Mouse (Mus musculus) ES-Bruce4 (cell line): ENCODE results near the gene Frmd6. TPM values are rescaled to one million over a fixed set of nuclear protein-coding genes. Genes with fewer than 3 reads are reported as not detected.

Source experiments
- H3K27ac ChIP-seq: 2 replicates; pipeline ENCODE4 v1.5.1; 2012; ENCODE audit warnings: low read length, inconsistent platforms; ENCODE audit not compliant: insufficient read depth
- H3K27me3 ChIP-seq: 2 replicates; pipeline ENCODE4 v1.6.1; 2012; ENCODE audit warnings: mild to moderate bottlenecking, low read length, inconsistent platforms; ENCODE audit not compliant: control insufficient read depth, poor library complexity, insufficient read depth, severe bottlenecking
- H3K36me3 ChIP-seq: 2 replicates; pipeline ENCODE4 v1.6.1; 2012; ENCODE audit warnings: inconsistent platforms, mild to moderate bottlenecking, low read length, moderate library complexity; ENCODE audit not compliant: control insufficient read depth, poor library complexity, insufficient read depth, severe bottlenecking
- H3K4me1 ChIP-seq: one replicate; pipeline ENCODE4 v1.8.1; 2011; ENCODE audit warnings: low read length; ENCODE audit not compliant: control insufficient read depth, insufficient read depth
- H3K4me3 ChIP-seq: 2 replicates; pipeline ENCODE4 v1.5.1; 2011; ENCODE audit warnings: low read depth, mild to moderate bottlenecking, low read length
- H3K9ac ChIP-seq: 2 replicates; pipeline ENCODE4 v1.6.1; 2012; ENCODE audit warnings: low read depth, mild to moderate bottlenecking, inconsistent platforms; ENCODE audit not compliant: poor library complexity, severe bottlenecking
- H3K9me3 ChIP-seq: replicated peaks from 2 replicates; pipeline ENCODE4 v1.6.1; 2012; ENCODE audit warnings: mild to moderate bottlenecking, low read length, inconsistent platforms; ENCODE audit not compliant: control insufficient read depth, poor library complexity, insufficient read depth, severe bottlenecking
- CTCF ChIP-seq: IDR thresholded peaks from one replicate; pipeline ENCODE4 v1.8.1; 2011; ENCODE audit warnings: low read depth, low read length
- EP300 ChIP-seq: IDR thresholded peaks from 2 replicates; pipeline ENCODE4 v1.6.1; 2011; ENCODE audit warnings: low read depth, low read length; ENCODE audit not compliant: insufficient read depth
- POLR2A ChIP-seq: IDR thresholded peaks from one replicate; pipeline ENCODE4 v1.8.1; 2011; ENCODE audit warnings: low read length; ENCODE audit not compliant: insufficient read depth
- polyA plus RNA-seq: library from polyadenylated mRNA; stranded (reverse); fragments of >200 nt; gene quantifications from 2 replicates; pipeline ENCODE4 v1.2.4, GENCODE M21; 2011; ENCODE audit warnings: low read depth; ENCODE audit not compliant: missing spikeins, insufficient read depth, insufficient read length

Frmd6 gene
- polyA plus RNA-seq, 1 experiment = 30.5 TPM

- Histone ChIP-seq H3K36me3 (peaks cover 4% of the 10 kb centered on the region; the same call in 1 of the 2 replicates), H3K9me3 (no peaks in the 10 kb centered on the region), H3K4me1 (no peaks in the 10 kb centered on the region), H3K9ac (no peak overlapping the region), H3K27me3 (no peaks in the 10 kb centered on the region), H3K4me3 (no peak overlapping the region), H3K27ac (no peak overlapping the region)
- TF ChIP-seq CTCF = no peak
- no peak for TF ChIP-seq POLR2A
- no peak for TF ChIP-seq EP300
Measured at GRCm38 (mm10) chr12:70868988-70869291, 43.6 kb downstream of the Frmd6 start.

DNA sequence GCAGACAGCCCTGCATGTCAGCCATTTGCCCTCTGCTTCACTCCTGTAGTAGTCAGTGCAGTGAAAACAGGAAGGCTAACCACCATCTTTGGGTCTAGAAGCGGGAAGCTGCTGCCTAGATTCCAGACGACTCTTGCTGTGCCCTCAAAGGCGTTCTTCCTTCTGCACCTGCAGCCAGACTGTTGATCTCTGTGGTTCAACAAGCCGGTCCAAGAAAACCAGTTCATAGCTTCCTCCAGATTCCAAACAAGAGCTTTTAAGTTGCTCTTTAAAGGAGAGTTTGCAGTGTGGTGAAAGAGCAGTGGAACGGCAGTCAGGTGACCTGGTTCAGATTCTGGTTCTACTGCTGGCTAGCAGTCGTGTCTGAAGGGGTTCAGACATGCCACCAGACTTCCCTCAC is 48.2 kb downstream of the Frmd6 start:
- Histone ChIP-seq H3K27me3 (no peaks in the 10 kb centered on the region), H3K27ac (no peak overlapping the region)

GRCm38 (mm10) chr12:70876270-70876998 is 51.1 kb downstream of the Frmd6 start:
- H3K4me3 ChIP-seq = no peak overlapping the region
- H3K27me3 ChIP-seq = no peaks in the 10 kb centered on the region
- no peak overlapping the region for H3K9ac ChIP-seq
- H3K4me1 ChIP-seq = no peaks in the 10 kb centered on the region
- H3K27ac ChIP-seq = no peak overlapping the region
- no peaks in the 10 kb centered on the region for H3K9me3 ChIP-seq
- TF ChIP-seq EP300 (no peak), POLR2A (no peak)
- H3K36me3 ChIP-seq = peaks cover 3% of the 10 kb centered on the region; the same call in 1 of the 2 replicates

More for the DNA sequence above, 48.2 kb downstream of the Frmd6 start:
- H3K9ac ChIP-seq = no peak overlapping the region
- no peak overlapping the region for H3K4me3 ChIP-seq
- no peaks in the 10 kb centered on the region for H3K9me3 ChIP-seq
- H3K4me1 ChIP-seq = no peaks in the 10 kb centered on the region
- TF ChIP-seq CTCF (no peak), EP300 (no peak), POLR2A (no peak)
- peaks cover 3% of the 10 kb centered on the region; the same call in 1 of the 2 replicates for H3K36me3 ChIP-seq

GRCm38 (mm10) chr12:70877926-70878710 is 52.8 kb downstream of the Frmd6 start:
- Histone ChIP-seq H3K9ac (no peak overlapping the region), H3K27ac (no peak overlapping the region), H3K4me3 (no peak overlapping the region), H3K4me1 (no peaks in the 10 kb centered on the region), H3K27me3 (no peaks in the 10 kb centered on the region), H3K36me3 (peaks cover 3% of the 10 kb centered on the region; the same call in 1 of the 2 replicates), H3K9me3 (no peaks in the 10 kb centered on the region)
- no peak for TF ChIP-seq EP300
- no peak for TF ChIP-seq CTCF
- TF ChIP-seq POLR2A = no peak

- no peak for TF ChIP-seq CTCF
- no peak for TF ChIP-seq POLR2A
- Histone ChIP-seq H3K9me3 (no peaks in the 10 kb centered on the region), H3K9ac (no peak overlapping the region), H3K4me1 (no peaks in the 10 kb centered on the region), H3K27ac (no peak overlapping the region), H3K27me3 (no peaks in the 10 kb centered on the region), H3K36me3 (no peaks in the 10 kb centered on the region), H3K4me3 (no peak overlapping the region)
Measured at GRCm38 (mm10) chr12:70880396-70880975, 55.2 kb downstream of the Frmd6 start.

- Histone ChIP-seq H3K9me3 (no peaks in the 10 kb centered on the region), H3K9ac (no peak overlapping the region), H3K27ac (no peak overlapping the region), H3K36me3 (no peaks in the 10 kb centered on the region), H3K4me3 (no peak overlapping the region), H3K27me3 (no peaks in the 10 kb centered on the region), H3K4me1 (no peaks in the 10 kb centered on the region)
- TF ChIP-seq CTCF (no peak), POLR2A (no peak), EP300 (no peak)
Measured at GRCm38 (mm10) chr12:70881340-70881739, 56.0 kb downstream of the Frmd6 start.
